Mouse (Mus musculus) MEL (cell line): ENCODE data around the gene Ccdc146. TPM values are rescaled to one million over a fixed set of nuclear protein-coding genes. Genes with fewer than 3 reads are reported as not detected.

ENCODE experiments used
- DNase-seq: peaks from one replicate; pipeline ENCODE4 v3.0.0; 2011; ENCODE audit warnings: low read depth, low spot score
- H3K27ac ChIP-seq: 2 replicates; pipeline ENCODE4 v1.5.1; 2012; ENCODE audit warnings: low read depth, mild to moderate bottlenecking, control low read depth, low read length, moderate library complexity; ENCODE audit not compliant: control insufficient read depth
- H3K27me3 ChIP-seq, 2 experiments: fragments of 150-350 bp in 1 of 2; sonication (generic) in 1 of 2; 2 replicates each; pipeline ENCODE4 v1.6.1; 2012; ENCODE audit warnings: low read length in 2 of 2, mild to moderate bottlenecking in 2 of 2, improper control_type of control experiment in 1 of 2, moderate library complexity in 1 of 2; ENCODE audit not compliant: insufficient read depth in 2 of 2, control insufficient read depth in 1 of 2
- H3K36me3 ChIP-seq, 2 experiments: 2 replicates each; pipeline ENCODE4 v1.6.1; 2012 to 2014; ENCODE audit warnings: low read length in 2 of 2, improper control_type of control experiment in 1 of 2, inconsistent platforms in 1 of 2, mild to moderate bottlenecking in 1 of 2; ENCODE audit not compliant: insufficient read depth in 2 of 2, control insufficient read depth in 1 of 2
- H3K4me1 ChIP-seq, 2 experiments: fragments of 150-350 bp in 1 of 2; sonication (generic) in 1 of 2; 2 replicates each; pipeline ENCODE4 v1.6.1; 2012; ENCODE audit warnings: low read length in 2 of 2, improper control_type of control experiment in 1 of 2, mild to moderate bottlenecking in 1 of 2; ENCODE audit not compliant: insufficient read depth in 2 of 2, control insufficient read depth in 1 of 2
- H3K4me3 ChIP-seq, 2 experiments: fragments of 150-350 bp in 1 of 2; sonication (generic) in 1 of 2; 2 replicates each; pipeline ENCODE4 v1.5.1; 2012; ENCODE audit warnings: low read depth in 2 of 2, low read length in 2 of 2, mild to moderate bottlenecking in 2 of 2, moderate library complexity in 2 of 2, control low read depth in 1 of 2, improper control_type of control experiment in 1 of 2; ENCODE audit not compliant: control insufficient read depth in 1 of 2, insufficient read depth in 1 of 2
- H3K79me2 ChIP-seq: 2 replicates; pipeline ENCODE4 v1.6.1; 2012; ENCODE audit warnings: mild to moderate bottlenecking, low read length, moderate library complexity; ENCODE audit not compliant: control insufficient read depth, poor library complexity, insufficient read depth
- H3K9ac ChIP-seq: 2 replicates; pipeline ENCODE4 v1.6.1; 2012; ENCODE audit warnings: low read depth, mild to moderate bottlenecking, control low read depth, low read length, moderate library complexity; ENCODE audit not compliant: control insufficient read depth, poor library complexity, severe bottlenecking
- H3K9me3 ChIP-seq: fragments of 150-350 bp; sonication (generic); replicated peaks from 2 replicates; pipeline ENCODE4 v1.6.1; 2012; ENCODE audit warnings: mild to moderate bottlenecking, low read length, improper control_type of control experiment, moderate library complexity; ENCODE audit not compliant: insufficient read depth
- BHLHE40 ChIP-seq: IDR thresholded peaks from 2 replicates; pipeline ENCODE4 v1.6.1; 2012; ENCODE audit warnings: low read depth, mild to moderate bottlenecking, inconsistent platforms, low read length, improper control_type of control experiment, borderline replicate concordance
- CHD1 ChIP-seq: IDR thresholded peaks from 2 replicates; pipeline ENCODE4 v1.6.1; 2012; ENCODE audit warnings: low read depth, mild to moderate bottlenecking, inconsistent platforms, low read length, improper control_type of control experiment
- ELF1 ChIP-seq: IDR thresholded peaks from 2 replicates; pipeline ENCODE4 v1.6.1; 2014; ENCODE audit warnings: low read depth, mild to moderate bottlenecking, inconsistent platforms, low read length, improper control_type of control experiment, moderate library complexity
- ETS1 ChIP-seq: IDR thresholded peaks from 2 replicates; pipeline ENCODE4 v1.6.1; 2012; ENCODE audit warnings: low read depth, mild to moderate bottlenecking, inconsistent platforms, low read length, improper control_type of control experiment, moderate library complexity
- HCFC1 ChIP-seq: IDR thresholded peaks from 2 replicates; pipeline ENCODE4 v1.6.1; 2012; ENCODE audit warnings: low read depth, mild to moderate bottlenecking, inconsistent platforms, low read length, improper control_type of control experiment, moderate library complexity
- JUND ChIP-seq: IDR thresholded peaks from 2 replicates; pipeline ENCODE4 v1.6.1; 2011; ENCODE audit warnings: low read depth, mild to moderate bottlenecking, improper control_type of control experiment, low read length
- MAFK ChIP-seq: IDR thresholded peaks from 2 replicates; pipeline ENCODE4 v1.6.1; 2011; ENCODE audit warnings: low read depth, mild to moderate bottlenecking, low read length, improper control_type of control experiment, borderline replicate concordance
- MAX ChIP-seq: IDR thresholded peaks from 2 replicates; pipeline ENCODE4 v1.6.1; 2011; ENCODE audit warnings: low read length, improper control_type of control experiment
- MAZ ChIP-seq: IDR thresholded peaks from 2 replicates; pipeline ENCODE4 v1.6.1; 2012; ENCODE audit warnings: low read depth, mild to moderate bottlenecking, inconsistent platforms, low read length, improper control_type of control experiment
- MEF2A ChIP-seq: IDR thresholded peaks from 2 replicates; pipeline ENCODE4 v1.6.1; 2014; ENCODE audit warnings: low read depth, mild to moderate bottlenecking, inconsistent platforms, low read length, improper control_type of control experiment; ENCODE audit not compliant: poor library complexity, insufficient replicate concordance, severe bottlenecking; ENCODE audit errors: extremely low read depth
- MYC ChIP-seq: IDR thresholded peaks from 2 replicates; pipeline ENCODE4 v1.6.1; 2011; ENCODE audit warnings: low read depth, mild to moderate bottlenecking, low read length, improper control_type of control experiment, moderate library complexity
- NRF1 ChIP-seq: IDR thresholded peaks from 2 replicates; pipeline ENCODE4 v1.6.1; 2014; ENCODE audit warnings: low read depth, mild to moderate bottlenecking, inconsistent platforms, low read length, improper control_type of control experiment, moderate library complexity; ENCODE audit not compliant: poor library complexity, insufficient read depth, severe bottlenecking
- POLR2AphosphoS2 ChIP-seq: IDR thresholded peaks from 2 replicates; pipeline ENCODE4 v1.6.1; 2011; ENCODE audit warnings: low read length, improper control_type of control experiment
- POLR2AphosphoS5 ChIP-seq: IDR thresholded peaks from 2 replicates; pipeline ENCODE4 v1.6.1; 2012; ENCODE audit warnings: low read depth, borderline replicate concordance, mild to moderate bottlenecking, inconsistent platforms, low read length, moderate library complexity, mixed read lengths
- RAD21 ChIP-seq: IDR thresholded peaks from 2 replicates; pipeline ENCODE4 v1.6.1; 2011; ENCODE audit warnings: mild to moderate bottlenecking, low read depth, low read length, improper control_type of control experiment
- SIN3A ChIP-seq: IDR thresholded peaks from 2 replicates; pipeline ENCODE4 v1.6.1; 2012; ENCODE audit warnings: low read length, improper control_type of control experiment, inconsistent platforms
- TBP ChIP-seq: IDR thresholded peaks from 2 replicates; pipeline ENCODE4 v1.8.0; 2011; ENCODE audit warnings: low read depth, low read length, improper control_type of control experiment
- TCF12 ChIP-seq: IDR thresholded peaks from 2 replicates; pipeline ENCODE4 v1.6.1; 2014; ENCODE audit warnings: low read depth, mild to moderate bottlenecking, inconsistent platforms, low read length, improper control_type of control experiment, moderate library complexity
- USF1 ChIP-seq: IDR thresholded peaks from 2 replicates; pipeline ENCODE4 v1.6.1; 2014; ENCODE audit warnings: low read depth, mild to moderate bottlenecking, inconsistent platforms, low read length, improper control_type of control experiment, moderate library complexity
- USF2 ChIP-seq, 2 experiments: IDR thresholded peaks; 2 replicates each; pipeline ENCODE4 v1.6.1; 2011 to 2012; ENCODE audit warnings: improper control_type of control experiment in 2 of 2, low read length in 2 of 2, borderline replicate concordance in 1 of 2, inconsistent platforms in 1 of 2, low read depth in 1 of 2, mild to moderate bottlenecking in 1 of 2; ENCODE audit not compliant: insufficient read depth in 1 of 2
- ZC3H11A ChIP-seq: IDR thresholded peaks from 2 replicates; pipeline ENCODE4 v1.6.1; 2012; ENCODE audit warnings: low read depth, mild to moderate bottlenecking, inconsistent platforms, low read length, improper control_type of control experiment
- polyA plus RNA-seq, 2 experiments: library from polyadenylated mRNA; stranded (reverse) in 1 of 2; unstranded in 1 of 2; fragments of >175 nt in 1 of 2; fragments of >200 nt in 1 of 2; gene quantifications; 2 replicates each; pipeline versions ENCODE4 v1.2.1 to v1.2.4; 2012; ENCODE audit warnings: low replicate concordance in 2 of 2, low read depth in 1 of 2; ENCODE audit not compliant: insufficient read length in 2 of 2, insufficient read depth in 1 of 2, missing spikeins in 1 of 2
- total RNA-seq: library from RNA; depleted of rRNA; stranded (reverse); fragments of 300-350 nt; gene quantifications from 2 replicates; pipeline ENCODE4 v1.2.3, GENCODE M21; 2012

Gene Ccdc146
- total and polyA plus RNA-seq, 3 experiments: 0.35 to 0.45 TPM; not detected in 1

GRCm38 (mm10) chr5:21439446-21440110, 15.1 kb upstream of the Ccdc146 start:
- Histone ChIP-seq H3K9ac (no peak overlapping the region), H3K9me3 (no peaks in the 10 kb centered on the region), H3K27ac (no peak overlapping the region), H3K4me1 (no peaks in the 10 kb centered on the region), H3K4me3 (no peak overlapping the region), H3K79me2 (no peaks in the 10 kb centered on the region), H3K27me3 (no peaks in the 10 kb centered on the region), H3K36me3 (peaks cover 0 to 13% of the 10 kb centered on the region in 2 experiments; a peak in 3 of 4 replicates)
- DNase-seq: no peak
- TF ChIP-seq MAX: no peak
- TF ChIP-seq POLR2AphosphoS2: no peak
- TF ChIP-seq RAD21: no peak
- TF ChIP-seq CHD1: no peak
- no peak for TF ChIP-seq JUND
- no peak for TF ChIP-seq ELF1
- no peak for TF ChIP-seq MAFK
- TF ChIP-seq USF2 (IDR thresholded peaks at IDR 0.05; ENCODE audit: borderline replicate concordance in 1 of 2, insufficient read depth in 1 of 2, low read depth in 1 of 2, low read length in 2 of 2): no peak
- no peak for TF ChIP-seq ETS1

GRCm38 (mm10) chr5:21438428-21438827, 14.0 kb upstream of the Ccdc146 start:
- H3K36me3 ChIP-seq: peaks cover 0 to 17% of the 10 kb centered on the region in 2 experiments; a peak in 3 of 4 replicates
- no peaks in the 10 kb centered on the region for H3K27me3 ChIP-seq
- no peaks in the 10 kb centered on the region for H3K4me1 ChIP-seq
- no peak overlapping the region for H3K9ac ChIP-seq
- no peaks in the 10 kb centered on the region for H3K9me3 ChIP-seq
- TF ChIP-seq ETS1 (no peak), TBP (no peak), ZC3H11A (no peak), MAZ (no peak), MEF2A (no peak), POLR2AphosphoS5 (no peak), TCF12 (no peak), HCFC1 (no peak), SIN3A (no peak), POLR2AphosphoS2 (no peak), MYC (no peak), BHLHE40 (no peak), USF1 (no peak), NRF1 (no peak)
- H3K27ac ChIP-seq: no peak overlapping the region
- no peaks in the 10 kb centered on the region for H3K79me2 ChIP-seq
- DNase-seq: no peak
- no peak overlapping the region for H3K4me3 ChIP-seq
